Mouse (Mus musculus) embryonic facial prominence, embryonic 12.5 days (tissue): ENCODE results near the gene Skint4. TPM values are rescaled to one million over a fixed set of nuclear protein-coding genes. Genes with fewer than 3 reads are reported as not detected.

Experiments used
- ATAC-seq: fragments of 200-750 bp; cut with Nextera tagmentation; 2 replicates; pipeline ENCODE4 v1.8.0; 2017; ENCODE audit not compliant: insufficient number of reproducible peaks, insufficient read depth, low FRiP score, low TSS enrichment
- H3K27ac ChIP-seq: fragments of 300-500 bp; sonication (generic); 2 replicates; pipeline ENCODE4 v1.5.1; 2016; ENCODE audit warnings: mild to moderate bottlenecking
- H3K27me3 ChIP-seq: fragments of 300-500 bp; sonication (generic); 2 replicates; pipeline ENCODE4 v1.6.1; 2016; ENCODE audit warnings: mild to moderate bottlenecking, moderate library complexity
- H3K36me3 ChIP-seq: fragments of 300-500 bp; sonication (generic); 2 replicates; pipeline ENCODE4 v1.6.1; 2016; ENCODE audit warnings: mild to moderate bottlenecking
- H3K4me1 ChIP-seq: fragments of 300-500 bp; sonication (generic); 2 replicates; pipeline ENCODE4 v1.6.1; 2016
- H3K4me2 ChIP-seq: fragments of 300-500 bp; sonication (generic); replicated peaks from 2 replicates; pipeline ENCODE4 v1.6.1; 2016; ENCODE audit warnings: mild to moderate bottlenecking, moderate library complexity
- H3K4me3 ChIP-seq: fragments of 300-500 bp; sonication (generic); 2 replicates; pipeline ENCODE4 v1.5.1; 2016; ENCODE audit warnings: mild to moderate bottlenecking
- H3K9ac ChIP-seq: fragments of 300-500 bp; sonication (generic); 2 replicates; pipeline ENCODE4 v1.6.1; 2016; ENCODE audit warnings: mild to moderate bottlenecking, moderate library complexity
- H3K9me3 ChIP-seq: fragments of 300-500 bp; sonication (generic); 2 replicates; pipeline ENCODE4 v1.6.1; 2016; ENCODE audit warnings: mild to moderate bottlenecking, moderate library complexity
- polyA plus RNA-seq: library from polyadenylated mRNA; unstranded; fragments of >200 nt; fragmentation: Nextera tagmentation; extraction: Ambion mirVana; gene quantifications from 2 replicates; pipeline ENCODE4 v1.2.1, GENCODE M21; 2016

Gene Skint4
- polyA plus RNA-seq = not detected in 2 replicates

GRCm38 (mm10) chr4:112071716-112072115 lies at the start of gene Skint4:
TSS of gene Skint4 (plus strand) at chr4:112072016.
- no peak within 1 kb of the TSS for H3K27ac ChIP-seq

More at GRCm38 (mm10) chr4:112071716-112072115, at the start of gene Skint4:
- Histone ChIP-seq H3K9ac (no peak within 1 kb of the TSS), H3K36me3 (no peaks in the 10 kb centered on the region), H3K4me2 (no peak within 1 kb of the TSS), H3K9me3 (peaks cover 2% of the 10 kb centered on the region; the same call in 1 of the 2 replicates), H3K4me1 (no peaks in the 10 kb centered on the region), H3K27me3 (no peaks in the 10 kb centered on the region), H3K4me3 (no peak within 1 kb of the TSS)
- no peak for ATAC-seq

Other genes with a start within 250 kb of the Skint4 start
- 0.20 and 0.25 TPM in 2 replicates for gene Slc5a9, start 169.1 kb upstream of the Skint4 start, polyA plus RNA-seq
- gene Skint8, start 152.6 kb upstream of the Skint4 start, polyA plus RNA-seq = not detected in 2 replicates
- gene Skint7, start 99.1 kb upstream of the Skint4 start, polyA plus RNA-seq = not detected in 2 replicates
- not detected in 2 replicates for gene Skint1, start 65.7 kb upstream of the Skint4 start, polyA plus RNA-seq
- not detected in 2 replicates for gene Skint3, start 160.2 kb downstream of the Skint4 start, polyA plus RNA-seq